9 mouse cellular contexts compared by ENCODE assay signal in the genomic region with DNA sequence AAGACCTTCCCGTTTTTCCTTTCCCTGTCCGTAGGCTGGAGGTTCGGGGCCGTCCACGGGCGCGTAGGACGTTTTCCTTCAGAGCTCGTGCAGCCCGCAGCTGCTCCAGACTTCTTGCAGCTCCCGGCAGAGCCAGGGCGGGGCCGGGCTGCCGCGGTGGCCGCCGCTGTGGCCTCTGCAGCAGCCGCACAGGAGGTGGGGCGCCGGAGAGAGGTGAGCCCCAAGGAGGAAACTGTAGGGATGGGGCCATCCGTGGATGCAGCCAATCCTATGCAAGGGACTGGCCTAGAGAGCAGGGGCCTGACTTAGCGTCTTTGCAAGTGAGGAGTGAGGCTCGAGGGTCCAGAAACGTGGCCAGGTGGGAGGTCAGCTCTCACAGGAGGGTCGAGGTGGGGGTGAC. TPM values are rescaled to one million over a fixed set of nuclear protein-coding genes. Genes with fewer than 3 reads are reported as not detected.
DNase-seq lines count a peak whose midpoint lies in the region; ATAC-seq and TF ChIP-seq lines count a peak whose summit lies in the region.
"Had no signal": no experiment of that assay in that cellular context is flagged by ENCODE, and none has a peak within 500 bp of the region (broad histone marks: within the 10 kb centered on the region; RNA-seq: fewer than 3 reads in every experiment).

No protein-coding gene starts in this region.

- intact Hi-C loops in heart, adult 2 months (cut with DNase I), result no loop called here

- no peak for TF ChIP-seq CTCF in heart, adult 2 months (IDR thresholded peaks at IDR 0.05)
- no peak for TF ChIP-seq CTCF in heart, postnatal 0 days (IDR thresholded peaks at IDR 0.05; ENCODE audit: low read depth)
- no peak for TF ChIP-seq CTCF in olfactory bulb, adult 2 months (IDR thresholded peaks at IDR 0.05; ENCODE audit: insufficient read depth, low read depth, low read length)

- no peaks in the 10 kb centered on the region for H3K79me2 ChIP-seq in heart, adult 2 months (replicated peaks; ENCODE audit: control insufficient read depth, insufficient read depth, low read length)

- H3K4me1 ChIP-seq in heart, adult 2 months (ENCODE audit: control insufficient read depth, insufficient read depth, low read length), result no peaks in the 10 kb centered on the region
- H3K4me1 ChIP-seq in heart, postnatal 0 days (ENCODE audit: control insufficient read depth, insufficient read depth), result peaks cover 6% of the 10 kb centered on the region; the same call in 1 of the 2 replicates
- peaks cover 50% of the 10 kb centered on the region for H3K4me1 ChIP-seq in liver, embryonic 13.5 days (replicated peaks)
- peaks cover 11% of the 10 kb centered on the region for H3K4me1 ChIP-seq in olfactory bulb, adult 2 months (ENCODE audit: control insufficient read depth, insufficient read depth, low read length)

- no peak overlapping the region; the same call in 1 of the 2 replicates for H3K4me3 ChIP-seq in heart, adult 2 months
- peak overlapping the region; percentile 43 for H3K4me3 ChIP-seq in heart, postnatal 0 days (ENCODE audit: low read depth, low read length)
- peak overlapping the region; percentile 58 for H3K4me3 ChIP-seq in liver, embryonic 13.5 days (replicated peaks)
- peak overlapping the region; percentile 20 for H3K4me3 ChIP-seq in olfactory bulb, adult 2 months (ENCODE audit: insufficient read depth, low read depth, low read length)

- no peak; the same call in 1 of the 2 replicates for ATAC-seq in heart, postnatal 0 days (ENCODE audit: insufficient read depth, low read depth)
- ATAC-seq in liver, embryonic 13.5 days (ENCODE audit: low read depth), result peak; percentile 80

- no peak for DNase-seq in heart, adult 2 months
- no peak for DNase-seq in heart, adult 11 months
- peak; percentile 23 for DNase-seq in c-Kit-positive CD71-negative TER-119-negative erythroid progenitor cells, embryonic 14.5 days (ENCODE audit: low read depth)
- DNase-seq in heart, postnatal 0 days (ENCODE audit: low spot score), result no peak
- DNase-seq in liver, embryonic 13.5 days, result peak; percentile 43
- DNase-seq in right cerebral cortex, postnatal 10 days (ENCODE audit: low spot score in 2 of 2), result no peak
- DNase-seq in layer of hippocampus, postnatal 36 days, result no peak

- TF ChIP-seq POLR2A in heart, adult 2 months (IDR thresholded peaks at IDR 0.05; ENCODE audit: insufficient read depth, low read depth, low read length), result no peak
- TF ChIP-seq POLR2A in olfactory bulb, adult 2 months (IDR thresholded peaks at IDR 0.05; ENCODE audit: insufficient read depth, low read depth, low read length), result no peak

- under 1% methylated on average over 25 of the region's 25 CpGs for WGBS in heart, adult 2 months
- 1% methylated on average over 25 of the region's 25 CpGs for WGBS in heart, postnatal 0 days
- WGBS in liver, embryonic 13.5 days (ENCODE audit: insufficient replicate concordance), result under 1% methylated on average over 25 of the region's 25 CpGs
- under 1% methylated on average over 25 of the region's 25 CpGs for WGBS in olfactory bulb, adult 2 months

- H3K27me3 ChIP-seq in heart, adult 2 months (ENCODE audit: control insufficient read depth, insufficient read depth, low read length), result 0 out of 2 replicates have a peak, but pooled peaks cover 2% of the 10 kb centered on the region
- H3K27me3 ChIP-seq in heart, postnatal 0 days (ENCODE audit: control insufficient read depth, insufficient read depth, low read length), result peaks cover 25% of the 10 kb centered on the region; the same call in 1 of the 2 replicates
- peaks cover 41% of the 10 kb centered on the region for H3K27me3 ChIP-seq in liver, embryonic 13.5 days

- peak overlapping the region; percentile 21; the same call in 1 of the 2 replicates for H3K9ac ChIP-seq in heart, adult 2 months (ENCODE audit: low read depth, low read length)
- H3K9ac ChIP-seq in heart, postnatal 0 days (replicated peaks; ENCODE audit: low read depth, low read length), result peak overlapping the region; percentile 31; the same call in 1 of the 2 replicates
- H3K9ac ChIP-seq in liver, embryonic 13.5 days, result peak overlapping the region; percentile 72

- no peak for TF ChIP-seq EP300 in heart, adult 2 months (IDR thresholded peaks at IDR 0.05; ENCODE audit: insufficient read depth, low read depth, low read length)
- no peak for TF ChIP-seq EP300 in heart, postnatal 0 days (IDR thresholded peaks at IDR 0.05; ENCODE audit: low read depth)

- no peaks in the 10 kb centered on the region for H3K36me3 ChIP-seq in heart, adult 2 months (ENCODE audit: control insufficient read depth, insufficient read depth, low read length)
- H3K36me3 ChIP-seq in heart, postnatal 0 days (replicated peaks; ENCODE audit: control insufficient read depth, insufficient read depth, low read length), result no peaks in the 10 kb centered on the region
- H3K36me3 ChIP-seq in liver, embryonic 13.5 days, result no peaks in the 10 kb centered on the region

- peak overlapping the region; percentile 78 for H3K4me2 ChIP-seq in heart, postnatal 0 days (ENCODE audit: low read depth, low read length)
- H3K4me2 ChIP-seq in liver, embryonic 13.5 days, result peak overlapping the region; percentile 82

- no peak overlapping the region for H3K27ac ChIP-seq in heart, adult 2 months
- H3K27ac ChIP-seq in heart, postnatal 0 days (ENCODE audit: low read depth), result no peak overlapping the region
- peak overlapping the region; percentile 81 for H3K27ac ChIP-seq in liver, embryonic 13.5 days
- H3K27ac ChIP-seq in olfactory bulb, adult 2 months (ENCODE audit: insufficient read depth, low read depth, low read length), result no peak overlapping the region
- H3K27ac ChIP-seq: macrophage had no signal

- H3K9me3 ChIP-seq in heart, postnatal 0 days (replicated peaks; ENCODE audit: control insufficient read depth, low read length), result no peaks in the 10 kb centered on the region
- H3K9me3 ChIP-seq in liver, embryonic 13.5 days (replicated peaks), result no peaks in the 10 kb centered on the region

RNA-seq across cellular contexts. Expression of a gene that starts 26.7 kb away (rescaled TPM):
- total RNA-seq in heart, adult 2 months (2021), result 10 to 100 TPM; 80.1 to 90.3 TPM
- polyA plus RNA-seq in heart, adult 2 months (2012; rRNA removed), result 24.0 and 36.7 TPM in 2 replicates
- 51.3 and 68.8 TPM in 2 replicates for total RNA-seq in heart, postnatal 0 days (2014; rRNA removed; ENCODE audit: low replicate concordance)
- polyA plus RNA-seq in heart, postnatal 0 days (2015; fragmentation: Nextera tagmentation; extraction: Ambion mirVana), result 33.5 and 34.9 TPM in 2 replicates
- 23.6 and 25.1 TPM in 2 replicates for polyA plus RNA-seq in liver, embryonic 13.5 days (2015; fragmentation: Nextera tagmentation; extraction: Ambion mirVana)
- polyA plus RNA-seq in olfactory bulb, adult 2 months (2012; ENCODE audit: insufficient read depth, insufficient read length, low replicate concordance, missing spikeins), result not detected in 2 replicates
- 10 to 100 TPM; 54.0 to 58.5 TPM for total RNA-seq in layer of hippocampus, postnatal 36 days (2021)

RNA-seq across cellular contexts. Expression of a gene that starts 40.4 kb away (rescaled TPM):
- total RNA-seq in heart, adult 2 months (2021), result under 1 TPM; 0.03 to 0.05 TPM
- 0.03 and 0.06 TPM in 2 replicates for polyA plus RNA-seq in heart, adult 2 months (2012; rRNA removed)
- not detected in 2 replicates for total RNA-seq in heart, postnatal 0 days (2014; rRNA removed; ENCODE audit: low replicate concordance)
- polyA plus RNA-seq in heart, postnatal 0 days (2015; fragmentation: Nextera tagmentation; extraction: Ambion mirVana), result 0.01 TPM in 1 of 2 replicates, not detected in the other
- 0.16 and 0.21 TPM in 2 replicates for polyA plus RNA-seq in liver, embryonic 13.5 days (2015; fragmentation: Nextera tagmentation; extraction: Ambion mirVana)
- polyA plus RNA-seq in olfactory bulb, adult 2 months (2012; ENCODE audit: insufficient read depth, insufficient read length, low replicate concordance, missing spikeins), result not detected in 2 replicates
- under 1 TPM; 0.10 TPM for total RNA-seq in layer of hippocampus, postnatal 36 days (2021)
- polyA plus RNA-seq: macrophage had no signal

RNA-seq across cellular contexts. Expression of a gene that starts 55.1 kb away (rescaled TPM):
- total RNA-seq in heart, adult 2 months (2021), result 10 to 100 TPM; 28.1 to 28.8 TPM
- 34.4 and 40.4 TPM in 2 replicates for polyA plus RNA-seq in heart, adult 2 months (2012; rRNA removed)
- 56.1 and 61.6 TPM in 2 replicates for total RNA-seq in heart, postnatal 0 days (2014; rRNA removed; ENCODE audit: low replicate concordance)
- polyA plus RNA-seq in heart, postnatal 0 days (2015; fragmentation: Nextera tagmentation; extraction: Ambion mirVana), result 44.0 and 45.6 TPM in 2 replicates
- polyA plus RNA-seq in liver, embryonic 13.5 days (2015; fragmentation: Nextera tagmentation; extraction: Ambion mirVana), result 47.6 and 52.3 TPM in 2 replicates
- polyA plus RNA-seq in olfactory bulb, adult 2 months (2012; ENCODE audit: insufficient read depth, insufficient read length, low replicate concordance, missing spikeins), result not detected in 2 replicates
- 10 to 100 TPM; 69.0 to 78.3 TPM for total RNA-seq in layer of hippocampus, postnatal 36 days (2021)

Comparison
In these comparisons a context has a peak if more than half of its experiments do, and no peak if none do; other contexts are left out.
1. DNase-seq: peak in c-Kit-positive CD71-negative TER-119-negative erythroid progenitor cells, embryonic 14.5 days (single experiment) and liver, embryonic 13.5 days (single experiment); none in heart, adult 2 months (0 of 2), heart, adult 11 months (single experiment), heart, postnatal 0 days (single experiment), right cerebral cortex, postnatal 10 days (0 of 2) and layer of hippocampus, postnatal 36 days (0 of 2).
2. H3K9ac ChIP-seq: peak in every context shown above with its lines; median percentile 72 in liver, embryonic 13.5 days; 31 in heart, postnatal 0 days; 21 in heart, adult 2 months.
3. RNA of a gene that starts 55.1 kb away (polyA plus RNA-seq): 47.6 to 52.3 TPM in liver, embryonic 13.5 days, 44.0 to 45.6 TPM in heart, postnatal 0 days and 34.4 to 40.4 TPM in heart, adult 2 months; not detected in olfactory bulb, adult 2 months; every median in the first group is over 10 times any median in the second.